Mouse (Mus musculus): ENCODE measurements around the gene Srsf11. TPM values are rescaled to one million over a fixed set of nuclear protein-coding genes. Genes with fewer than 3 reads are reported as not detected.

Gene Srsf11
- total and polyA plus RNA-seq, 2 experiments from 2014 or later, result 159 to 180 TPM

DNA sequence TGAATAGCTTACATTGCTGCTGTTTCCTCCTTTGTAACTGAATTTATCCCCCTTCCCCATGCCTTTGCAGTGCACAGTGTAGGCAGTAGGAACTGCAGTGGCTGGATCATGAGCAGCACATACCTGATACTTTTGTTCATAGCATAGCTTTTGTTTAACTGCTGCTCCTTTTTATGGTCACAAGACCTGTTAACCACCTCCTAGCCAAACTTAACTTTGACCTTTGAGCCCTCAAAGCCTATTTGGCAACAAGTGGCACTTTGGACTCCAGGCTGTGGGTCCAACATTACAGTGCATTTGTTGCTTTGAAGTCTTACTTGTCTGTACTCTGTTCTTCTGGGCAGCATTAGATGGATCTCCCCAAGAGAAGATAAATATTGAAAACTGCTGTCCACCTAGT lies 43.1 kb downstream of the Srsf11 start:
- Histone ChIP-seq H3K36me3 (ENCODE audit: insufficient read depth, low read length) (peaks cover 8% of the 10 kb centered on the region; the same call in 1 of the 2 replicates), H3K9me3 (ENCODE audit: low read length) (no peaks in the 10 kb centered on the region), H3K9ac (replicated peaks; ENCODE audit: low read length) (no peak overlapping the region), H3K27ac (no peak overlapping the region), H3K4me1 (ENCODE audit: insufficient read depth, low read length) (no peaks in the 10 kb centered on the region), H3K4me3 (ENCODE audit: low read length) (no peak overlapping the region), H3K4me2 (ENCODE audit: low read depth, low read length) (no peak overlapping the region), H3K27me3 (ENCODE audit: insufficient read depth, low read length) (no peaks in the 10 kb centered on the region)
- no peak for ATAC-seq
- TF ChIP-seq CTCF (IDR thresholded peaks at IDR 0.05; ENCODE audit: low read depth), result no peak
- DNase-seq (ENCODE audit: low spot score), result no peak

DNA sequence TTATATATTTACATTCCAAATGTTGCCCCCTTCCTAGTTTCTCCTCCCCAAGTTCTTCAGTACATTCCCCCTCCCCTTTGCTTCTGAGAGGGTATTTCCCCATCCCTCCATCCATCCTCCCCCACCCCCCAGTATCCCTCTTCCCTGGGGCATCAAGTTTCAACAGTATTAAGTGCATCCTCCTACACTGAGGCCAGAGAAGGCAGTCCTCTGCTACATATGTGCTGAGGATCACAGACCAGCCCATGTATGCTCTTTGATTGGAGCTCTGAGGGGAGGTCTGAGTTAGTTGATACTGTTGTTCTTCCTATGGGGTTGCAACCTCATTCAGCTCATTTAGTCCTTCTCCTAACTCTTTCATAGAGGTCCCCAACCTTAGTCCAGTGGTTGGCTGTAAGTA lies 56.8 kb downstream of the Srsf11 start:
- ATAC-seq (no peak), DNase-seq (ENCODE audit: low spot score) (no peak)
- no peaks in the 10 kb centered on the region for H3K9me3 ChIP-seq (ENCODE audit: low read length)

GRCm38 (mm10) chr3:157973236-157973635 lies 63.2 kb downstream of the Srsf11 start:
- DNase-seq (ENCODE audit: low spot score), result no peak

More for the DNA sequence above, 56.8 kb downstream of the Srsf11 start:
- Histone ChIP-seq H3K27ac (no peak overlapping the region), H3K36me3 (ENCODE audit: insufficient read depth, low read length) (no peaks in the 10 kb centered on the region; the same call in 1 of the 2 replicates), H3K9ac (replicated peaks; ENCODE audit: low read length) (no peak overlapping the region), H3K4me3 (ENCODE audit: low read length) (no peak overlapping the region), H3K4me1 (ENCODE audit: insufficient read depth, low read length) (no peaks in the 10 kb centered on the region), H3K27me3 (ENCODE audit: insufficient read depth, low read length) (no peaks in the 10 kb centered on the region), H3K4me2 (ENCODE audit: low read depth, low read length) (no peak overlapping the region)
- TF ChIP-seq CTCF (IDR thresholded peaks at IDR 0.05; ENCODE audit: low read depth), result no peak

GRCm38 (mm10) chr3:157971151-157971550 lies 65.3 kb downstream of the Srsf11 start:
- TF ChIP-seq CTCF (IDR thresholded peaks at IDR 0.05; ENCODE audit: low read depth), result no peak
- ATAC-seq, result no peak
- WGBS, result 90% methylated on average over 2 of the region's 2 CpGs

More at GRCm38 (mm10) chr3:157973236-157973635, 63.2 kb downstream of the Srsf11 start:
- Histone ChIP-seq H3K36me3 (ENCODE audit: insufficient read depth, low read length) (no peaks in the 10 kb centered on the region; the same call in 1 of the 2 replicates), H3K9ac (replicated peaks; ENCODE audit: low read length) (no peak overlapping the region), H3K4me2 (ENCODE audit: low read depth, low read length) (no peak overlapping the region), H3K4me1 (ENCODE audit: insufficient read depth, low read length) (no peaks in the 10 kb centered on the region), H3K27me3 (ENCODE audit: insufficient read depth, low read length) (no peaks in the 10 kb centered on the region), H3K4me3 (ENCODE audit: low read length) (no peak overlapping the region), H3K9me3 (ENCODE audit: low read length) (no peaks in the 10 kb centered on the region), H3K27ac (no peak overlapping the region)
- no peak for ATAC-seq
- TF ChIP-seq CTCF (IDR thresholded peaks at IDR 0.05; ENCODE audit: low read depth), result no peak
- 98% methylated on average over 2 of the region's 2 CpGs for WGBS

More at GRCm38 (mm10) chr3:157971151-157971550, 65.3 kb downstream of the Srsf11 start:
- no peak overlapping the region for H3K9ac ChIP-seq (replicated peaks; ENCODE audit: low read length)
- no peaks in the 10 kb centered on the region for H3K9me3 ChIP-seq (ENCODE audit: low read length)
- no peaks in the 10 kb centered on the region for H3K27me3 ChIP-seq (ENCODE audit: insufficient read depth, low read length)
- no peak overlapping the region for H3K27ac ChIP-seq
- H3K4me1 ChIP-seq (ENCODE audit: insufficient read depth, low read length), result no peaks in the 10 kb centered on the region
- DNase-seq (ENCODE audit: low spot score), result no peak
- no peak overlapping the region for H3K4me3 ChIP-seq (ENCODE audit: low read length)
- H3K36me3 ChIP-seq (ENCODE audit: insufficient read depth, low read length), result no peaks in the 10 kb centered on the region; the same call in 1 of the 2 replicates
- no peak overlapping the region for H3K4me2 ChIP-seq (ENCODE audit: low read depth, low read length)

Other genes starting within 250 kb of the Srsf11 start
- 5.4 and 6.0 TPM in 2 replicates for gene Cth, start 111.6 kb downstream of the Srsf11 start, total RNA-seq (2014; rRNA removed)
- gene Cth, start 111.6 kb downstream of the Srsf11 start, polyA plus RNA-seq (2015; fragmentation: Nextera tagmentation; extraction: Ambion mirVana), result 2.8 and 3.3 TPM in 2 replicates
- gene Ankrd13c, start 89.4 kb downstream of the Srsf11 start, total RNA-seq (2014; rRNA removed), result 28.2 and 31.3 TPM in 2 replicates
- 23.7 and 24.9 TPM in 2 replicates for gene Ankrd13c, start 89.4 kb downstream of the Srsf11 start, polyA plus RNA-seq (2015; fragmentation: Nextera tagmentation; extraction: Ambion mirVana)
- gene Lrrc40, start within 50 bp of the Srsf11 start, total RNA-seq (2014; rRNA removed), result 30.9 and 41.8 TPM in 2 replicates
- 47.7 and 48.7 TPM in 2 replicates for gene Lrrc40, start within 50 bp of the Srsf11 start, polyA plus RNA-seq (2015; fragmentation: Nextera tagmentation; extraction: Ambion mirVana)